Mouse (Mus musculus): ENCODE results near the gene Gm28308. TPM values are rescaled to one million over a fixed set of nuclear protein-coding genes. Genes with fewer than 3 reads are reported as not detected.

Gm28308 gene
- total RNA-seq (2021): not detected
- long read RNA-seq, experiment 1: 0 reads
- long read RNA-seq, experiment 2: 0 reads

DNA sequence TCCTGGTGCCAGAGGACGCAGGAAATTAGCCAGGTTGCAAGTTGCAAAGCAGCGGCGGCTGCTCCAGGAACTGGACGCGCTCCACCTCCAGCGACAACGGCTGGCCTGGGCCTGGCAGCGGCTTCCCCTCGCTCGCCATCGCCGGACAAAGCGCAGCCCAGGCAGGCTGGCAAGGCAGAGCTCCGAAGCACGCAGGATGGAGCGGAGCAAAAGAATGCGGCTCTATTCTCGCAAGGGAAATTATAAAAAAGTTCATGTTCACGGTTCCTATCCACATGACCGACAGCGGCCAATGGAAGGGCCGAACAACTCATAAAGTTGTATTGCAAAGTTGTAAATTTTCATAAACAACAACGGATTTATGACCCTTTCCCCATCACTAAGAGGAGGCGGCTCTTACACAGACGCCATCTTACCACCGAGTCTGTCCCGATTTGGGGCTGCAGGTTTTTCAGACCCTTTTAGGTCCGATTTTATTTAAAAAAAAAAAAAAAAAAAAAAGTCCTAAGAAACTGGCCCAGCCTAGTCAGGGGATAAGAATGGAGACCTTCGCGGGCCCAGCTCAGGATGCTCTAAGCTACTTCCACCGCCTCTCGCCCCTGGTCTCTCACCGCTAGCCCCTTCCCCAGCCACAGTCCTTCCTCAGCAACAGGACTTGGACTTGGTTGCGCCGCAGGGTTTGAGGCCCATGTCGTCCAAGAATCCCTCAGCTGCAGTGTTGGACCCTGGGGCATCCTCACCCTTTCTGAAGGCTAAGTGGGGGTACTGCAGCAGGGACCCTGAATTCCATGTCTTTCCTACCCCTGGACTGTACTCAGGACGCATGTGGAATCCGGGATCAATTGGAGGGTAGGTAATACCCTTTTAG, at the start of gene Gm28308, which contains the start of gene Hoxa3:
Gene Gm28308 (minus strand): TSS at position 221 of the 868 bp plus-strand sequence.
Gene Hoxa3 (minus strand): TSS at position 218 of the 868 bp plus-strand sequence.
- peak; percentile 76 for DNase-seq

DNA sequence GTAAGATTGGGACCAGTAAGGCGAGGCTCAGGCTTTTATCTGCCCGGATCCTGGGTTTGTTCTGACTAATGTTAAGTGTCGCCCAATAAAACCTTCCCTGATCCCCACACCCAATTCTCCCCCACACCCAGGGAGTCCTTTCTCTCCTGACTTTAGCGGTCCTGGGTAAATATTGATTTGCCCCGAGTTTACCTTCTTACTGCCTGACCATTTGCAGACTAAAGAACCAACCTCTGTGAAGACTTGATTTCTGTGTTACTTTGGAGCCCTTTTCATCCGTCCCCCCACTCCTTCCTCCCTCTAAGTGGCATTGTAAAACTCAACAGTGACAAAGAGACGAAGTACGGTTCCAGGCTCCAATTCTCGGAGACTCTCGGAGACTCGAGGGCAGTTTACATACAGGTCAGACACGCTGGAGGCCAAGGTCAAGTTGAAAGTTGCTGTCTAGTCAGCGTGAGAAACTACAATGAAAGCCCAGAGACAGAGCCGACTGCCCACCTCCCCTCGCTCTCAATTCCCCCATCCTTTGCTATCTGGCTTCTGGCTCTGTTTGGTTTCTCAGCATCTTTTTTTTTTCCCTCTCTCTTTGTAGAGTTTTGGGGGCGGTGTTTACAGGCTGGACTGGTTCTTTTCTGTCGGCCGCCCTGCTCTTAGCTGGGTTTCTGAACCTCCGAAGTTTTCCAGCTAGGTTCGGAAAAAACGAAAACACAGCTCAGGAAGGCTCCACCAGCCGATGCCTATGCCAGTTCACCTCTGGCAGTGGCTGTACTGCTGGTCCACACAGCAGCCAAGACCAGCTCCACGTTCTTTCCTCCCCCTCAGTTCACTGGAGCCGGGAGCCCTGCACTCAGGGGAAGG, 49.6 kb upstream of the Gm28308 start:
- no peak for DNase-seq

DNA sequence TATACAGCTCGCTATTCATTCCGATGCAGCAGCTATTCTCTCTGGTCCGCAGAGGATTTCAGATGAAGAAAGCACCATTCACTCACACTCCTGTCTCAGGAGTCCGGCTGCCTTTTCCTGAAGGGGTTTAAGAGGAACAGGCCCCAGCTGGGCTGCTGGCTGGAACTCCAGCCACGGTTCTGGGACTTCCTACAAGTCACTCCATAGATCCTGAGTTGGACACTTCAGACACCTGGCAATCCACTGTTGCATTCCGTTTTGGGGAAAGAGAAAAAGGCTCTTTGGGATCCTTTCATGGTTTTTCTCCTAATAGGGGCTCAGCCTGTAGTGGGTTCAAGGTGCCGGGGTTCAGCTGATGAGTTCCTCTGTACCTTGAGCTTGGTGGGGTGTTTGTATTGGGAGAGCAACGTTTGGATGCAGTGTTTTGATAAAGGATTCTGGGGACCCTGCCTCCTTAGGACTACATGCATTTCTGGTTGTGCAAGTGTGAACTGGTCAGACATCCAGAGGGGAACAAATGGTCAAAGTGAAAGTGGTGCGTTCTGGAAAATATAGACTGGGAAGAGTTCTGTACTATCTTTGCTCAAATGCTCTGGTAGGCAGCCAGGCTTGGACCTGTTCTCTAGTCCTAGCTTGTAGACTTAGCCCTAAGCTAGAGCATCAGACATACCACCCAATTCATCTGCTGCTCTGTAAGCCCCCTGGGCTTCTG, 48.8 kb upstream of the Gm28308 start:
- DNase-seq: no peak

DNA sequence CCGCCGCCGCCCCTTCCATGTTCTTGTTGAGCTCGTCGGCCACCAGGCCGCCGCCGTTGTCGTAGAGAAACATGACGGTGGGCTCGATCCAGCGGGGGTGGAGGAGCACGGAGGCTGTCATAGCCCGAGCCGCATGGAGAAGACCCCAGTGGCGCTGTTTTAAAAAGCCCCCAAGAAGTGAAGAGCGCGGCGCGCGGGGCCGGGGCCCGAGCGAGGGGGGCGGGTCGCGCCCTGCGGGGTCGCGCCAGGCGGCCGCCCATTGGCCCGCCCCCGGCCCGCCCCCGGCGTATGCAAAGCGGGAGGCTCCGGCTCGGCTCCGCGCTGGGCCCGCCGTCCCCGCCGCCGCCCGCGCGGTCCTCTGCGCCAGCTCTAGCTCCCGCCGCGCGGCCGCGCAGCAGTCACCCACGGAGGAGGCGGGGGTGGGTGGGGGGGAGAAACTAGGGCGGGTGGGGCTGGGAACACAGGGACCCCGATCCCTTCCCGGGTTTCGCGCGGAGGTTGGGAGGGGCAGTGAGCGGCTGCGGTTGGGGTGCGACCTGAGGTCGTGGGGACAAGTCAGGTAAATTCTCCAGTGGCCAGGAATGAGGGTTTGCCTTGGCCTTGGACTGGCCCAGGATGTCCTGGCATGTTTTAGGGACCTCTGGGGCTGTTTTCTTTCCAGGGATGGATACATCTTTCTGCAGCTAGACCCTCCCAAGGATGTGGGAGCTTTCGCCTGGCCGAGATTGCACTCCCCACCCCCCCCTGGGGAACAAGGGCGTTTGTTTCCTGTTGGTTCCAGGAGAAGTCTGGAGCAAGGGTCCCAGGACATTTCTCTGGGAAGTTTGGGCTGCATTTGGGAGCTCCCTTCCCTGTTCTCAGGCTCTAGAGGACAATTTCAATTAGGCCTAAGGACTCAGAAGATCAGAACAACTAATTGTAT, 47.8 kb upstream of the Gm28308 start, which contains the start of gene Hoxa13:
Gene Hoxa13 (minus strand): TSS at position 227 of the 922 bp plus-strand sequence.
- DNase-seq: peak; percentile 46

DNA sequence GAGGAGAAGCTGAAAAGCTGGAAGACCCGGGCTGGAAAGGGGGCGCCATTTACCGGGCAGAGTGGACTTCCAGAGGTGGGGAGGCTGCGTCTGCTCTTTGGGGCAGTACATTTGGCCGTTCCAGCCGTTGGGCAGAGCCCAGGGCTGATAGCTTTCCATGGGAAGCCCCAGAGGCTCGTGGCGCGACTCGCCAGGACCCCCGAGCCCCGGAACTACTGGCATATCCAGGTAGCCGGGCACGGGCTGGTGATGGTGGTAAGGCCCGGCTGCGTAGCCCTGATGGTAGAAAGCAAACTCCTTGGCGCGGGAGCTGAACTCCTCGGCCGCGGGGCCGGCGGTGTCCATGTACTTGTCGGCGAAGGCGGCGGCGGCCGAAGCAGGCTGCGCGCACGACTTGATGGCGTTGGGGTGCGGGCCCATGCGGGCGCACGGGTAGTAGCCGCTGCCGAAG, 46.7 kb upstream of the Gm28308 start:
- peak; percentile 35 for DNase-seq

DNA sequence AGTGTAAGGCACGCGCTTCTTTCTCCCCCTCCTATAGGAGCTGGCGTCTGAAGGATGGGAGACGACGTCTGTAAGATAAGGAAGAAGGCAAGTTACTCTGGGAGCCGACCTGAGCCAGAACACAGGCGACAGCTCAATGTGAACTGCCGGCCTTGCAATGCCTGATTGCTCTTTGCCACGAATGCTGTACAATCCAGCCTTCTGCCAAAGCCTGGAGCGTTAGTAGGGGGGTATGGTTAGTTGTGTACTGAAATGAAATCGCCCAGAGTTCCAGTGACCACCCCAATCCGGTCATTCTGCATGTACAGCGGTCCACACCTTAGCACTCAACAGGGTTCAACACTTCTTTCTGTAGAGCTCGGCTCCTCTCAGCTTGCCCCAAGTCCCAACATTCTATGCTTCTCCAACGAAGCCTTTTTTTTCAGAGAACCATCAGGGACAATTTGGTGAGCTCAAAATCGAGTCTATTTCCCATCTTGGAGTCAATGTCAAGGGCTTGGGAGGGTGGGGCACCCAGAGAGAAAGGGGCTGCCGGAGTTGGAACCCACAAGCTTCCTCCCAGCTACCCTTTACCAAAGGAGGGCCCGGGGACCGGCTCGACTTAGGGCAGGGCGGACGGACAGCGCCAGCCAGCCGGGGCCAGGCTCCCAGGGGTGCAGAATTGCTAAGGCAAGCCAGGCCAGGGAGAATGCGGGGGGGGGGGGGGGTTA, 46.1 kb upstream of the Gm28308 start:
- DNase-seq: no peak

DNA sequence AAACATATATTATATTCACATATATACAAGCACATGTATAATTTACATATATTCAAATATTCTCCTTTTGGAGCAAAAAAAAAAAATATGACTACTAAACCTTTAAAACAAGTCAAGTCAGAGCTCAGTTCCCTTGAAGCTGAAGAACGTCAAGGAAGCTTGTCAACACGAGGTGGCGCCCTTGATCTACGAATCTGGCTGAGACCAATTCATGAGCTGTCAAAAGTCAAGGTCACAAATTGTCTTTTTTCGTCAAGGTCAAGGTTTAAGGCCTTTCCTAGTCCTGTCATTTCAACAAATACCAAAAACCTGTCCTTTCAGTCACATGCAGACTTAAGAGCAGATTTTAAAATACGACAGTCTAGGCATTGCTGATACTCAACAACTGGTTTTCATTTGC, 43.8 kb upstream of the Gm28308 start:
- peak; percentile 85 for DNase-seq

DNA sequence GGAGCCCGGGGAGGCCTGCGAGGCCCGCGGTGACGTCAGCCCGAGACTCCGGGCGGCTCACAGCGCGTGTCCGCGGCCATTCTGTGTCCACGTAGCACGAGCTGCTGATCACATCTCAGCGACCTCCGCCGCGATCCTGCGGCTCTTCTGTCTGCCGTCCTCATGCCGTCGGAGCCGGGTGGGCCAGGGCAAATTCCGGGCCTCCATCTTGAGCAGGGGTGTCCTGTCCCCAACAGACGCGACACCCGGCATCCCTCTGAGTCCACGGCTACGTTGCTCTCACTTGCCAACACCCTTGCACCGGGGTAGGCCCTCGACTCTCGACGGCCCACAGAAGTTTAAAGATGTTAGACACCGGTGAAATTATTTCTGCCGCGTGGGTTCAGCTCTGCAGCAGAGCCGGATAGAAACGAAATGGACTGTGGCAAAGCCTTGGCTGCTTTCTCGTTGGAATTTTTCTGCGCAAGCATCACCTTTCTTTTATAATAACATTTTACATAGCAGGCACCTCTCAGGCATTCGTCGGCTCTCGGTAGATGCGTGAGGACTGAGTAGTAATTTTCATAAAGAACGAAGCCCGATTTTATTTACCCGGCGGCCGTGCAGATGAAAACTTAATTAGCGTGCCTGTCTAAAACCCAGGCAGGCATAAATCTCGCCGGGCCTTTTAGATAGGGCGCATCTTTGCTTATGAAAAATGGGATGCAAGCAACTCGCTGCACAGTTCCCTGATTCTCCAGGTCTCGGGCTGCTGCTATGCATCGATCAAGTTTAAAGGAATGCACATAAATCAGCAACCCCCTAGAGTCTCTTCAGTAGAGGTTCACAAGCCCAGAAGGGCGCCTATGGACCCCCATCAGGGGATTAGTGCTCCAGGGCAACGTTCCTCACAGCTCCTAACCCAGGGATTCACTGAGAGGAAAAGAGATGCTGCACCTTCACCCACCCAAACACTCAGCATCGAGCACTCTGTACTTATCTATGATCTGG, 40.7 kb upstream of the Gm28308 start:
- DNase-seq: peak; percentile 41

DNA sequence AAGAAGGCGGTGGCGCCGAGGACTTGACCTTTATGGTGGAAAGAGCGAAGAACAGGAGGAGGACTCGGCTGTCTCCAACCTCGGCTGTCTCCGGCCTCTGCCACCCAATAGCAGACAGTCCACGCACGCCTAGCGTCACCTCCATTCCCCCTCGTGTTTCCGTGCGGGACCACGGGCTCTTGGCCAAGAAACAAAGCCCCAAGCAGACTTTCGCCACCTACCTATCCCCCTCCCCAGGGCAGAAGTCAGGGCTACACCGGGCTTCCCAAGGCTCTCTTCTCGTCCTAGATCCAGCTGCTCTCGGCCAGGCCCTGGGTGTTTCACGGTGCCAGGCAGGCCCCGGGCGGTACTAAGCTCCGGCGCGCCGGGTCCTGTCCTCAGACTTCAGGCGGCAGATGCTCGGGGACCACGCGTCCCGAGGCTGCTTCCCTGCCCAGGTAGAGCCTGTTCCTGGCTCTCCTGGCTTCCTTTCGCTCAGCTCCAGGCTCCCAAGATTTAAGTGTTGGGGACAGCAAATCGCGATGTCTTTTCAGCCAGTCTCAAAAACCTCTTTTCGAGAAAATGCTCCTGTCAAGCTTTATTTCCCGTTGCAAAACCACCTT, 39.7 kb upstream of the Gm28308 start:
- DNase-seq: peak; percentile 32

DNA sequence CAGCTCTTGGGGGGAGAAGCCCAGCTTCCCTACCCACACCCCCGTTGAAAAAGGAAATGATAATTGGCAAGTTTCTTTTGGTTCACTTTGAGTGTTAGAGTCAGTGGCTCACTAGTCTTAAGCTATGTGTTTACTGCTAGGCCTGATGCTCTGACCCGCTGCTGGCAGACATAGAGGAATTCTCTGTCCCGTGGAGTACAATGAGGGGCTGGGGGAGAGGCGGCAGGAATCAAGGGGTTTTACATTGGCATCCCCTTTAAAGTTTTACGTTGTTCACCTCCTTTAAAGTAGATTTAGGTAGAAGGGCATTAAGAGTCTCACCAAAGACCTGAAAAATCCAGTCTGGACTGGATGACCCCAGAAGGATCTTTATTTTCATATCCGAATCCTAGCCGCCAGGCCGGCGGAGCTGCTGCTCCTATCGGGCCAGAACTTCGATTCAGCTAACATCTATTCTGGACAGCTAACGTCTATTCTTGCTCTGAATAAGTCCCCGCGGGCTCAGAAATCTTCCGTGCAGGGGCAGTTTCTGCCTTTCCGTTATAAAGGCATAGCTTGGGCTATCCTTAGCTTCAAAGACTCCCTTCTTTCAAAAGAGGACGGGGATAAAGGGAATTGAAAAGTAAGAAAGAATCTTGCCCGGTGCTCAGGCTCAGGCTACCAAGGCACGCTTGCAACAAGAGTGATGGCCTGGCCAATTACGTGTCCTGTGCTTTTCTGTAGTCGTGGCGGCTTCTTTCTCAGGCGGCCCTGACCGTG, 39.1 kb upstream of the Gm28308 start:
- DNase-seq: no peak

DNA sequence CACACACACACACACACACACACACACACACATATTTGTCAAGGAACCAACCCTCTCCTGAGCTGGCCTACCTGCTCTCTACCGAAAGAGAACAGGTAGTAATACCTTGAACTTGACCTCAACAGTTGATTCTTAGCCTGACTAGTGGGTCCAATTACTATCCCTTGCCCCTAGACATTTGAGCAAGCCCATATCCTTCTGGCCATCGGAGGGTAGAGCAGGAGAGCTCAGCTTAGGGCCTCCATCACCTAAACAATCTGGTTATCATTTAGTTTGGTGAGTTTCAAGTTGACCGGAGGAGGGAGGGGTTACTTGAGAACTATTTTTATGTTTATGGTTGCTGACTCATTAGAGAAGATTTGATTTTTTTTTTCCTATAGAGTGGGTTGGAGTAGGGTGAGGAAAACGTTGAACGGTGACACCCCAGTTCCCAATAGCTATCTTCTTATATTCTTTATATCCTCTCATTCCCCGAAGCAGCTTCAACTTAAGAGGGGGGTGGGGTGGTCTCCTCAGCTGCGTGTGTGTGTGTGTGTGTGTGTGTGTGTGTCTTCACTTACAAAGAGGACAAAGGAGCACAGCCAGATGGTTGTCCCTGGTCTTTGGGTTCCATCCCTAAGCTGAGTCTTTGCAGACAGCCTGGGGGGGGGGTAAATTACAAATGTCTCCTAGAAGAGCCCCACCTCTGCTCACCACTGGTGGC, 38.2 kb upstream of the Gm28308 start:
- DNase-seq: no peak

DNA sequence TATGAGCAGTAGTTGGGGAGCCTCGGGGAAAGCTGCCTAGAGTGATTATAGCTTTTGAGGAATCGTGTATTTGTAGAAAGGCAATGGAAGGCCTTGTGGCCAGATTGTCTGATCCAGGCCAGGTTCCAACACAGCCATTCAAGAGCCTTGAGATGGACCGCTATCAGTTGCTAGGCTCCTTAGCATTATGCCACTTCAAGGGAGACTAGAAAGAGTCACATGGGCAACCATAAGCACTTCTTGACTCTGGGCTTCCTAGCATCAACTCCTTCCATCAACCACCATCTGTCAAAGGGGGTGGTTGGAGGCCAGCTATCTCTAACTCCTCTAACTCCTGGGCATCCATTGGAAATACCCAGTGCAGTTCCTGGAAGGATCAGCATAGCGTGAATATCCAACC, 36.7 kb upstream of the Gm28308 start:
- no peak for DNase-seq

DNA sequence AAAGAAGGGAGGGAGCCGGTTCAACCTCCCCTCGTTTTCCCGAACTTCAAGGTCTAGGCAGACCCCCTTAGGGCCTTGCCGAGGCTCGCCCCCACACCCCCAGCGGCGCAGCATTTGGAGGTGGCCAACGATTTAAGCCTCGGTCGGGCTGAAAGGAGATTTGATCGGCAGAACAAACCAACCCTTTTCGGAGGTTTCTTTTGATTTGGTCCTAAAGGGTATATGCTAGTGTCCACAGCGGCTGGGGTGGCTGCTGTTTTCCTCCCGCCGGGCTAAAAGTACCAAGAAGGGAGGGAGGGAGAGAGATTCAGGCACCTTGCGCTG, 36.2 kb upstream of the Gm28308 start:
- no peak for DNase-seq

DNA sequence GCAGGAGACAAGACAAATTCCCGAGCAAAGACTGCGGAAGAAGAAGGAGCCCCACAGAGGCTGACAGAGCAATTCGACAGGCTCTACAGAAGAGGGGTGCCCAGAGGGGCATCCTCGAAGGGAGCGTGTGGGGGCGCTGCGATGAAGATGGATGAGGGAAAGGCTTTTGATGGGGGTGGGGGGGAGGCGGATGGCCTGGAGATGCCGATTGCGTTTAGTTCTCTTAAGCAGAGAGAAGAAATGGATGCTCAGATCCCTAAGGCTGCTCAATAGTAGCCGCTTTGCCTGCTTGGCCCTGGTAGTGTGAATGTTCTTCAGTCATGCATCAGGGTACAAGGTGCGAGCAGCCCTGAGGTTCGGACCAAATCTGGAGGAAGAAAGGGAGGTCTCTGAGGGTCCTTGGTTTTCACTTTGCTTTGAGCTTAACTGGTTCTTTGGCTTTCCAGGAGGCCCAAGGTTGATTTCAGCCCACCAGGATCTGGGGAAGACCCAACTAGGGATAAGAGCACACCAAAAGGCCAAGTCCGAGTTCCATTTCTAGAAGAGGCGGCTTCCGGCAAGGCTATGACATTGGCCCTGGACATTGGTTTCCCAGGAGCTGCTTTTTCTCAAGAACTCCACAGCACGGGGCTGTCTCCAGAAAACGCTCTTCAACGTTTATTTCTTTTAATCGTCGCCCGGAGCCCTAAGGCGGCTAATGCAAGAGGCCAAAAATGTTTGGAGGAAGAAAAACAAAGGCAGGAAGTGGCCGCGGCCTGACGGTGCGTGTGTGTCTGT, 35.7 kb upstream of the Gm28308 start:
- no peak for DNase-seq

DNA sequence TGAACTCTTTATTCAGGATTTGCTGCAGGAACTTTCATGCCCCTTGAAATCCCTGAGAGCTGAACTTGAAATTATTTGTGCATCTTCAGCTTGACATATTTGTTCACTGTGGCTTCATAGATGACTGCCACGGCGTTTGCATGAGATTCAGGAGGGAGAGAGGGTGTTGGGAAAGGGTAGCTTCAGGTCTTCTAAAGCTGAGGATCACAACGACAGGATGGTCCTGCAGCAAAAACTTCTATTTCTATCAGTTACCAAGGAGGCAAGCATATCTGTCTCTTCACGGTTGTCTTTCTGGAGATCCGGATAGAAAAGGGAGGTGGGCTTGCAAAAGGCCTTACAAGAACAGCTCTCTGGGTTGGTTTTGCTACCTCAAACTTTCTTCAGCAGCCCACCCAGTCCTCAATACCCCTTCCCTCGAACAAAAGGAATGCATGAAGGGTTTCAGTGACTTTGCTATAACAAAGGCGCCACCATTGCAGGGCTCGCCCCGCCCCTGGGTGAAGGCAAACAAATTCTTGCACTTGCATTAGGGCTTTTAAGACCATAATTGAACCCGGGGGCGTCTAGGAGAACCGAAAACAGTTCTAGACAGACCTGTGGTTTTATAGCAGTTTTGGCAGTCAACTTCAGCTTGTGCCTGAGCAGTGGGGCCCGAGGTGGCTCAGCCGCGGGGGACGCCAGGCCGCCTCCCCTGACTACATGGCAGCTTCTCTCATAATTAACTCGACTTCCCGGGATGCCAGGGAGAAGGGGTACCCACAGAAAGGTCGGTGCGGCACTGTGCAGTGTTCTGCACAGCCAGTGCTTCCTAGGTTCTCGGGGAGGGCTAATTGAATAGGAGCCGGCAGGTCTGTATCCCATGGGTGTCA, 34.9 kb upstream of the Gm28308 start:
- DNase-seq: no peak

DNA sequence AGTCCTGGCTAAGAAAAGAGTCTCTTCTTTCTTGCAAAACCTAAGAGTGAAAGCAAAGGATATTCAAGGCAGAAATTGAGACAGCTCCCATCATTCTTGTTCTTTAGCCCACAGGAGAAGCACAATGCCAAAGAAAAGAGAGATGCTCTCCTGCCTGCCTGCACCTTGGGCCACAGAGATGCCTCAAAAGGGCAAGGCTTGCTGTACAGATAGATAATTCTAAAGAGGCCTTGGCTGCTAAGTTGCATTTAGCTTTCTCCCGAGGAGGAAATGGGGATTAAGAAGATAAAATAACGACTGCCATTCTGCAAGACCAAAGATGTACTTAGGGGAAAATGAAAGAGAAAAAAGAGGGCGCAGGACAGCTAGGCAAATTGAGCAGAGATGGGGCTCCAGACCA, 33.8 kb upstream of the Gm28308 start:
- no peak for DNase-seq
